Mouse (Mus musculus) embryonic facial prominence, embryonic 13.5 days (tissue): Measurements from ENCODE around the gene Slc35e1. TPM values are rescaled to one million over a fixed set of nuclear protein-coding genes. Genes with fewer than 3 reads are reported as not detected.

Source experiments
- ATAC-seq: fragments of 200-750 bp; cut with Nextera tagmentation; 2 replicates; pipeline ENCODE4 v1.8.0; 2017; ENCODE audit warnings: low read depth; ENCODE audit not compliant: insufficient number of reproducible peaks, insufficient read depth, low FRiP score, low TSS enrichment
- H3K27ac ChIP-seq: fragments of 300-500 bp; sonication (generic); 2 replicates; pipeline ENCODE4 v1.5.1; 2015; ENCODE audit warnings: moderate library complexity, mild to moderate bottlenecking, inconsistent platforms
- H3K27me3 ChIP-seq: fragments of 300-500 bp; sonication (generic); 2 replicates; pipeline ENCODE4 v1.6.1; 2015; ENCODE audit warnings: mild to moderate bottlenecking, inconsistent platforms
- H3K36me3 ChIP-seq: fragments of 300-500 bp; sonication (generic); 2 replicates; pipeline ENCODE4 v1.6.1; 2015; ENCODE audit warnings: mild to moderate bottlenecking, inconsistent platforms
- H3K4me1 ChIP-seq: fragments of 300-500 bp; sonication (generic); 2 replicates; pipeline ENCODE4 v1.6.1; 2015; ENCODE audit warnings: inconsistent platforms
- H3K4me2 ChIP-seq: fragments of 300-500 bp; sonication (generic); 2 replicates; pipeline ENCODE4 v1.6.1; 2015; ENCODE audit warnings: moderate library complexity, mild to moderate bottlenecking, inconsistent platforms
- H3K4me3 ChIP-seq: fragments of 300-500 bp; sonication (generic); 2 replicates; pipeline ENCODE4 v1.5.1; 2015; ENCODE audit warnings: mild to moderate bottlenecking, inconsistent platforms
- H3K9ac ChIP-seq: fragments of 300-500 bp; sonication (generic); 2 replicates; pipeline ENCODE4 v1.6.1; 2015; ENCODE audit warnings: mild to moderate bottlenecking, inconsistent platforms
- H3K9me3 ChIP-seq: fragments of 300-500 bp; sonication (generic); 2 replicates; pipeline ENCODE4 v1.6.1; 2016; ENCODE audit warnings: inconsistent platforms
- WGBS: fragments of 180-500 bp; shearing (Covaris S2); methylation state at CpG from one replicate; pipeline ENCODE4 v1.1.7; 2015; ENCODE audit warnings: mixed read lengths; 5-methylcytosine and 5-hydroxymethylcytosine counted together
- polyA plus RNA-seq: library from polyadenylated mRNA; unstranded; fragments of >200 nt; fragmentation: Nextera tagmentation; extraction: Ambion mirVana; gene quantifications from 2 replicates; pipeline ENCODE4 v1.2.1, GENCODE M21; 2015

Slc35e1 gene
- polyA plus RNA-seq, 1 experiment from 2014 or later, result 15.4 TPM

GRCm38 (mm10) chr8:72500521-72500931 lies 8.1 kb upstream of the Slc35e1 start:
- WGBS, result 97% methylated on average over 1 of the region's 1 CpGs
- H3K4me1 ChIP-seq, result peaks cover 7% of the 10 kb centered on the region
- H3K9ac ChIP-seq, result no peak overlapping the region
- no peak for ATAC-seq
- H3K36me3 ChIP-seq, result peaks cover 40% of the 10 kb centered on the region
- H3K4me3 ChIP-seq, result no peak overlapping the region
- no peaks in the 10 kb centered on the region for H3K27me3 ChIP-seq
- no peak overlapping the region for H3K4me2 ChIP-seq
- H3K27ac ChIP-seq, result no peak overlapping the region
- H3K9me3 ChIP-seq, result no peaks in the 10 kb centered on the region

GRCm38 (mm10) chr8:72499521-72500284 lies 7.3 kb upstream of the Slc35e1 start:
- Histone ChIP-seq H3K4me1 (peaks cover 7% of the 10 kb centered on the region), H3K4me3 (no peak overlapping the region), H3K36me3 (peaks cover 49% of the 10 kb centered on the region), H3K27me3 (no peaks in the 10 kb centered on the region), H3K9ac (no peak overlapping the region), H3K4me2 (no peak overlapping the region), H3K27ac (no peak overlapping the region), H3K9me3 (no peaks in the 10 kb centered on the region)
- 94% methylated on average over 2 of the region's 2 CpGs for WGBS
- no peak for ATAC-seq

- Histone ChIP-seq H3K9me3 (no peaks in the 10 kb centered on the region), H3K4me2 (no peak overlapping the region), H3K4me1 (peaks cover 7% of the 10 kb centered on the region), H3K27ac (no peak overlapping the region), H3K27me3 (no peaks in the 10 kb centered on the region), H3K9ac (no peak overlapping the region), H3K4me3 (no peak overlapping the region), H3K36me3 (peaks cover 49% of the 10 kb centered on the region)
- no peak for ATAC-seq
- WGBS, result 87% methylated on average over 4 of the region's 4 CpGs
Measured at GRCm38 (mm10) chr8:72498527-72498926, 6.1 kb upstream of the Slc35e1 start.

GRCm38 (mm10) chr8:72497911-72498310 lies 5.5 kb upstream of the Slc35e1 start:
- no peaks in the 10 kb centered on the region for H3K27me3 ChIP-seq
- no peak for ATAC-seq
- H3K4me1 ChIP-seq, result peaks cover 10% of the 10 kb centered on the region
- no peaks in the 10 kb centered on the region for H3K9me3 ChIP-seq
- no peak overlapping the region for H3K9ac ChIP-seq
- no peak overlapping the region for H3K27ac ChIP-seq
- H3K4me3 ChIP-seq, result no peak overlapping the region
- WGBS, result 68% methylated on average over 1 of the region's 1 CpGs
- H3K4me2 ChIP-seq, result no peak overlapping the region
- peaks cover 49% of the 10 kb centered on the region for H3K36me3 ChIP-seq

GRCm38 (mm10) chr8:72496217-72496616 lies 3.8 kb upstream of the Slc35e1 start:
- no peak overlapping the region for H3K27ac ChIP-seq
- H3K4me3 ChIP-seq, result no peak overlapping the region
- no peaks in the 10 kb centered on the region for H3K9me3 ChIP-seq
- peaks cover 15% of the 10 kb centered on the region for H3K4me1 ChIP-seq
- H3K36me3 ChIP-seq, result peaks cover 43% of the 10 kb centered on the region
- H3K4me2 ChIP-seq, result no peak overlapping the region
- H3K27me3 ChIP-seq, result no peaks in the 10 kb centered on the region
- WGBS, result 89% methylated on average over 19 of the region's 19 CpGs
- H3K9ac ChIP-seq, result no peak overlapping the region
- ATAC-seq, result no peak

- ATAC-seq, result no peak
- no peak overlapping the region for H3K4me2 ChIP-seq
- no peaks in the 10 kb centered on the region for H3K27me3 ChIP-seq
- H3K4me3 ChIP-seq, result no peak overlapping the region
- 0 out of 2 replicates have a peak overlapping the region, but pooled peaks have one; percentile 3 for H3K9ac ChIP-seq
- H3K27ac ChIP-seq, result no peak overlapping the region
- WGBS, result 84% methylated on average over 23 of the region's 23 CpGs
- H3K36me3 ChIP-seq, result peaks cover 43% of the 10 kb centered on the region
- no peaks in the 10 kb centered on the region for H3K9me3 ChIP-seq
- peaks cover 22% of the 10 kb centered on the region for H3K4me1 ChIP-seq
Measured at GRCm38 (mm10) chr8:72495411-72496111, 3.1 kb upstream of the Slc35e1 start.

- WGBS, result 11% methylated on average over 8 of the region's 8 CpGs
- ATAC-seq, result no peak
- H3K4me2 ChIP-seq, result peak overlapping the region; percentile 82
- peak overlapping the region; percentile 80 for H3K9ac ChIP-seq
- peaks cover 27% of the 10 kb centered on the region for H3K4me1 ChIP-seq
- H3K27me3 ChIP-seq, result no peaks in the 10 kb centered on the region
- peaks cover 52% of the 10 kb centered on the region for H3K36me3 ChIP-seq
- H3K27ac ChIP-seq, result peak overlapping the region; percentile 80
- peak overlapping the region; percentile 98 for H3K4me3 ChIP-seq
- no peaks in the 10 kb centered on the region for H3K9me3 ChIP-seq
Measured at GRCm38 (mm10) chr8:72493381-72493780, 967 bp upstream of the Slc35e1 start.

- H3K4me1 ChIP-seq, result peaks cover 27% of the 10 kb centered on the region
- H3K4me2 ChIP-seq, result peak overlapping the region; percentile 82
- H3K27ac ChIP-seq, result peak overlapping the region; percentile 80
- under 1% methylated on average over 51 of the region's 56 CpGs for WGBS
- peak overlapping the region; percentile 91 for H3K9ac ChIP-seq
- ATAC-seq, result peak; percentile 98
- H3K9me3 ChIP-seq, result no peaks in the 10 kb centered on the region
- no peaks in the 10 kb centered on the region for H3K27me3 ChIP-seq
- H3K36me3 ChIP-seq, result peaks cover 59% of the 10 kb centered on the region
- H3K4me3 ChIP-seq, result peak overlapping the region; percentile 98
Measured at GRCm38 (mm10) chr8:72492622-72493081, 238 bp upstream of the Slc35e1 start.

- no peak for ATAC-seq
- H3K9me3 ChIP-seq, result no peaks in the 10 kb centered on the region
- H3K4me2 ChIP-seq, result peak overlapping the region; percentile 82
- H3K4me1 ChIP-seq, result peaks cover 27% of the 10 kb centered on the region
- H3K36me3 ChIP-seq, result peaks cover 59% of the 10 kb centered on the region
- H3K27me3 ChIP-seq, result no peaks in the 10 kb centered on the region
- H3K9ac ChIP-seq, result peak overlapping the region; percentile 91
- WGBS, result 82% methylated on average over 2 of the region's 2 CpGs
- H3K4me3 ChIP-seq, result peak overlapping the region; percentile 98
- no peak overlapping the region for H3K27ac ChIP-seq
Measured at GRCm38 (mm10) chr8:72491017-72491416, 1.4 kb downstream of the Slc35e1 start.

GRCm38 (mm10) chr8:72487014-72487413 lies 5.4 kb downstream of the Slc35e1 start:
- no peak for ATAC-seq
- Histone ChIP-seq H3K9me3 (no peaks in the 10 kb centered on the region), H3K27ac (no peak overlapping the region), H3K4me1 (peaks cover 17% of the 10 kb centered on the region), H3K4me2 (no peak overlapping the region), H3K9ac (no peak overlapping the region), H3K4me3 (no peak overlapping the region), H3K36me3 (peaks cover 76% of the 10 kb centered on the region), H3K27me3 (no peaks in the 10 kb centered on the region)

- ATAC-seq, result no peak
- no peak overlapping the region for H3K27ac ChIP-seq
- peaks cover 82% of the 10 kb centered on the region for H3K36me3 ChIP-seq
- 85% methylated on average over 6 of the region's 6 CpGs for WGBS
- no peak overlapping the region for H3K4me3 ChIP-seq
- peaks cover 6% of the 10 kb centered on the region; the same call in 1 of the 2 replicates for H3K4me1 ChIP-seq
- no peaks in the 10 kb centered on the region for H3K9me3 ChIP-seq
- H3K27me3 ChIP-seq, result no peaks in the 10 kb centered on the region
- H3K9ac ChIP-seq, result no peak overlapping the region
- no peak overlapping the region for H3K4me2 ChIP-seq
Measured at GRCm38 (mm10) chr8:72485456-72486199, 6.8 kb downstream of the Slc35e1 start.
